Mouse (Mus musculus) cerebellum, postnatal 4 days (tissue): ENCODE data around the gene Borcs7.

Experiments used
- DNase-seq, 2 experiments: peaks; one replicate each; pipeline ENCODE4 v3.0.0; 2022; ENCODE audit warnings: low spot score in 2 of 2, mixed read lengths in 1 of 2

Borcs7 gene

DNA sequence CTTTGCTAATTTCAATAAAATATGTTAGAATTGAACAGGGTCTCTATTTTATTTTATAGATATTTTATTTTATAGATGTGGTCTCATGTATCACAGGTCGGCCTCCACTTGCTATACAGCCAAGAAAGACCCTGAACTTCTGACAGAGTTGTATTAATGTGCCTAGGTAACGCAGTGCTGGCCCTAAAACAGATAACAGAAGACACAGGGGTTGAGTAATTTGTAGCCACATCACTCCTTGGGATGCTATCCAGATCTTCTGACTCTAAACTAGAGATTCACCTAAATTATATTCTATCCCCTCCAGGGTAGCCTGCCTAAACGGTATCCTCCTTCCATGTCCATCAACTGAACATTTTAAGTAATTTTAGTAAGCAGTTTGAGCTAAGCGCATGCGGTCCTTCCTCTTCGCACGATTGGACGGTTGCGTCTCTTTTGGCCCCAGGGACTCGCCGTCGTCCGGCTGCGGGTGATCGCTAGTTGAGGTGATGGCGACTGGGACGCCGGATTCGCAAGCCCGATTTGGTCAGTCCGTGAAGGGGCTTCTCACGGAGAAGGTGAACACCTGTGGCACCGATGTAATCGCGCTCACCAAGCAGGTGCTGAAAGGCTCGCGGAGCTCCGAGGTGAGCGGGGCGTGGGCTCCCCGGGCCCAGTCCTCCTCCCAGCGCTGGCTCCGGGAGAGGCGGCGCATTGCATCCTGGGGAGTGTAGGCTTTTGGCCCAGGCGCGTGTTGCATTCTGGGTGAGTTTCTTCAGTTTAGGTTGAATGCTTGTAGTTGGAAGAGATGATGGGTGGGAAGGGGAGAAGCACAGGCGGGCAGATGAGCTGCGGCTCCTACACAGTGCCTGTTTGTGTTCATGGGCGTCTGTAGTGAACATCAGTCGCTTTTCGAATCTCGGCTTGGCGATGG, at the start of gene Borcs7:
TSS of gene Borcs7 (plus strand) at position 447 of the 913 bp plus-strand sequence.
- DNase-seq: peak; percentile 66 to 79

DNA sequence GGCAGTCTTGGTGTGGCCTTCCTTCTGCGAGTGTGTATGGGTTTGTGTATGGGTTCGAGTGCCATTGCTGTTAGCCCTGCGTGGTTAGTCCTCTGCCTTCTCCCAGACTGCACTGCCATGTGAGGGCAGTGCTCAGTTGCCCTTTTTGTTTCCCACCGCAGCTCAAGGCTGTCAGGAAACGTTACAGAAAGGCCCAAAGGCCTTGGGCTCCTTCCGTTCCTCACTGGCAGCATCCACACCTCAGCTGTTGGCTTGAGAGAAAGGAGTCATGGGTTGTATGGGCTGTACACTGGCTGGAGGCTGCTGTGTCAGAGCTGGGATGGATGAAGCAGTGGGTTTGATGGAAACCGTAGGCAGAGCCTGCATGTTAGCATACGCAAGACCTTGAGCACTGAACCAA, 48.9 kb upstream of the Borcs7 start:
- no peak for DNase-seq

DNA sequence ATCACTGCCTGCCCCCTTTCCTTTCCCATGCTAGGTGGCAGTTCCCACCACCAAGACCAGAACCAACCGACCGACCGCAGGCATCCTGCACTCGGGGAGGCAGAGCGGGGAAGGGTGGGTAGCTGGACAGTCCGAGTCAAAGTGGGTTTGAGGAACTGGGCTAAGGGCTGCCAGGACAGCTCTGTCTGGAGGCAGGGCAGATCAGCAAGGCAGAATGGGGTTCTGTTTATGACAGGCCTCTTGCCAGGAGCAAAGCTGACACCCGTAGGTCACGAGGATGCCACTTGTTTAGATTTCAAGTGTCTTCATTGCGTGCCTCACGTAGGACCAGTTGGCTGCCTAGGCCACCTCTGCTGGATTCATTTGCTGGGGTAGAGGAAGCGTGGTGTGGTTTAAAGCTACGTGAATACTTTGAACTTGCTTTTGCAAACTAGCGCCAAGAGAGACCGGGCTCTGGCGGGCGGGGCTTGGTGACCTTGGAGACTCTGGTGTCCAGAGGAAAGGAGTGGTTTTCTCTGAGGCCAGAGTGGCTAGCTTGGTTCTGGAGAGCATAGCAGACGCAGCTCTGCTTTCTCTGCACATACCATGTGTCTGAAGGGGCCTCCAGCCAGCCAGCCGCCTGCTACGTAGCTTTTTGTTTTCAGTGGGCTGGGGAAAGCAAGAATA, 48.2 kb upstream of the Borcs7 start:
- peak in 1 of 2 experiments; percentile 21 for DNase-seq

DNA sequence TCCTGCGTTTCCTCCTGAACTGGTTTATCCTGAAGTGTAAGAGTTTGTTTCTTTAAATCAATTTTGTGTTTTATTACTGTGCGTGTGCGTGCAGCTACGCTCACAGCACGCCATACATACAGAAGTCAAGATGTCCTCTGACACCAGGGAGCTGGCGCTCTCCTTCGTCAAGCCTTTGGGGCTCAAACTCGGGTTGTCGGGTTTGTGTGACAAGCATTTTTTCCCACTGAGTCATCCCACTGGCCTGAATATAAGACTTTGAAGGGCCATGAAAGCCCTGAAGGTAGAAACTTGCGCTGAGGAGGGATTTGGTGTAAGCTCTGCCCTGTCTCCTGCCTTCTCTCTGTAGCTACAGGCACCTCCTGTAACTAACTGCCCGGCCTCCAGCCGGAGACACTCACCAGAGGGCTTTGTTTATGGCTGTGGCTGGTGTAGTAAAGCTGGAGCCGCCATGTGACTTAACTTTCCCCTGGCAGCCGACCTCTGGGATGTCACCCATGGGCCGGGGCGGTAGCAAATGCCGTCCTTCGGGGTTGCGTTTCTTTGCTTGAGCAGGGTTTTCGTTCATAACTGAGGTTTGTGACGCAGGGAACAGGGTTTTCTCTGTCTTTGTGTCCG, 47.5 kb upstream of the Borcs7 start:
- no peak for DNase-seq

DNA sequence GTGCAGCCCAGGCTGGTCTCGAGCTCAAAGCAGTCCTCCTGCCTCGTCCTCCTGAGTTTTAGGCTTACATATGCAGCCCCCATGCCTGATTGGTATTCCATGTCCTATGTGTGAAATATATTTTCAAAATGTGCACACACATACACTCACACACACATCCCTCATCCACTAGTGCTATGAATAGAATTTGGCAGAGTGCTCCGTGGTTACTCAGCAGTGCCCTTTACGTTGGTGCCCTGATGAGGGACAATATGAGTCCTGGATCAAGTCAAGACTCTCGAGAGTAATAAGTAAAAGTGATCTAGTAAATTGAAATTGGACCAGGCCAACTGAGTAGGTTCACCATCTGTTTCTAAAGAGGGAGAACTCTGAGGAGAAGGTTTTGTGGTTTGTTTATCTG, 46.5 kb upstream of the Borcs7 start:
- DNase-seq: no peak

DNA sequence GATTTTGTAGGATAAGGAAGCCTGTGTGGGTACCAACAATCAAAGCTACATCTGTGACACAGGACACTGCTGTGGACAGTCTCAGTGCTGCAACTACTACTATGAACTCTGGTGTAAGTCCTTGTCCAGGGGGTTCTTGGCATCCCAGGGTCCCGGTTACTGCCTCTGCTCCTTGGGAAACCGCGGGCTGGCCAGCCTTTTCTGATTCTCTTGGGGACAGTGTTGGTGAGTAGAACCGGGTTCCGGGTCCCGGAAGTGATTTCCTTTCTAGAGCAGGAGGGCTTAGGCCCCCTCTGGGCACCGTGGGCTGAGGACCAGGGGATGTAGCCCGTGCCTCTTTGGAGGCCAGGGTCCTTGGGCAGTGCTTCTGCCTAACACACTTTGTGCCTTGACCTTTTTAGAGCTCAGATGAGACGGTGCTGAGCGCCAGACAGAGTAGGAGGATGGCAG, 45.3 kb upstream of the Borcs7 start:
- no peak for DNase-seq

DNA sequence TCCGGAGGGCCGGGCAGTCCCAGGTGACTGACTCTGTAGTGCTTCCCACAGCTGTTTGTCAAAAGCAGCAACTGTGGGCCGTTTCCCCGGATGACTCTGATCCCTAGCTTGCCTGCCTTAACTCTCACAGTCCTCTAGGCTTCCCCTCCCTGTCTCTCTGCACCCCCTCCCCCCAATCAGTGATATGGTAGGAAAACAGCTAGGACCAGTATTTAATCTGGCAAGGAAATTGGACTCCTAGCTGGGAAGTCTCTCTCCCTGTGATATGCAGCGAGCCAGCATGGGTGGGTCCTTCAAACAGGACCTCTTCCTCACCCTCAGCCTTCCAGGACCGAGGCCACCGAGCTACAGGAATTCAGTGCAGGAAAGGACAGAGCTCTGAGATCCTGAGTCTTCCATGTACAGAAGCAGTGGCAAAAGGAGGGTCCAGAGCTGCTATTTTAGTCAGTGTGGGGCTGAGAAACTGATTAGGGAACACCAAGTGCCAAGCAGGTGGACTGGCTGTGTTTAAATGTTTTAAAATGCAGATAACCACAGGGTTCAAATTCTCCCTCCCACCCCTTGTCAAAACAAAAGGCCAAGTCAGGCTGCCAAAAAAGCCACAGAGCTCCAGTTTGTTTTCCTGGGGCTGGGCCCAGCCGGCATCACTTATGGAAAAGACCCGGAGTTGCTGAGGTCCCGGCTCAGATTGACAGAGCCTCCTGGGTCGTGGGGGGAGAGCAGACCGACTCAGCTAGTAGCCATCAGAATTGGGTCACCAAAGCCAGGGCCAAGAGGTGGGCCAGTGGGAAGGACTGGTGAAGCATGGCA, 44.7 kb upstream of the Borcs7 start:
- peak in 1 of 2 experiments; percentile 24 for DNase-seq

DNA sequence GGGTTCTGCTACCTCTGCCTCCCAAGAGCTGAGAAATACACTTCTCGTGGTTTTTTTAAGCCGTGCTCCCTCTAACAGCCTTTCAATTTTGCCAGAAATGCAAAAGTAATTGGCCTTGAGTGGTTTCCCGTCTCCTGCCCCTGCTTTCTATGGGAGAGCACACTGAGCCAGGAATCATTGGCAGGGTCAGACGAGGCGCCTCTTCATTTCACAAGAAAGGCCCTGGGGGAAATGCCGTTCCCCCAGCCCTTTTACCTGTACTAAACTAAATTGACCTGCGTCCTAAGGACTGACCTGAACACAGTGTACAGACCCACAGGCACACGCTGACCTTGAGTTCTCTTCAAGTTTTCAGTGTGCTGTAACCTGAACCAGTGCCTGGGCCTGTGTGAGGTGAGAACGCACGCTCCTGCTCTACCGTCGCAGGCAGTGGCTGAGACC, 43.6 kb upstream of the Borcs7 start:
- DNase-seq: no peak

DNA sequence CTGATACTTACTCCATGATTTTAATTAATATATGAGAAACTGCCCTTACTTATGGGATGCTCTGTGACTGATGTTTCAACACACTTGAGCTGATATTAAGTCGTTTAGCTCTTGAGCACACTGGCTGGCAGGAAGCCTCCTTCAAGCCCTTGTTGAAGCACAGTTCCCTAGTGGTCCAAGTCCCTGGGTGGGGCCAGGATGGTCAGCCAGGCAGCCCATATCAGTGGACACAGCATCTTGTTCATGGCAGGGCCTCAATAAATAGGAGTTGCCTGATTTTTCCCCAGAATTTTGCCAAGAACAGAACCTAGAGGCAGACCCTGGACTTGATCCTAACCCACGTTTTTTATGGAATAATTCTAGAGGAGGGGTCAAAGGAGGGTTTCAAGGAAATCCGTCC, 42.5 kb upstream of the Borcs7 start:
- no peak for DNase-seq

DNA sequence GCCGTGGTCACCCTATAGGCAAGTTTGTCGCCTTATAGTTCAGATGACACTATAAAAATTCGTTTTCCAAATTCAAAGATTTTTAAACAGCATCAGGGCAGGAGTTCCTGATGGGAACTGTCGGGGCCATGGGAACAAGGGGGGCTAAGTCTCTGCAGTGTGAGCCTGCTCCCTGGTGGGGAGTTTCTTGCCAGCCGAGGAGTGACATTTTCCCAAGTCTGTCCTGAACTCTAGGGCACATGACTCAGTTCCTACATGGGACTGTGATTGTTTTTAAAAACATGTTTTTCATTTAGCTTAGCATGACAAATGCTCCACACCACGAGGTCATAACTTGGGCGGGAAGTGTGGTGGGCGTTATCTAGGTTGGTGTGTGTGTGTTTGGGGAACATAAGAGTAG, 41.9 kb upstream of the Borcs7 start:
- DNase-seq: no peak

DNA sequence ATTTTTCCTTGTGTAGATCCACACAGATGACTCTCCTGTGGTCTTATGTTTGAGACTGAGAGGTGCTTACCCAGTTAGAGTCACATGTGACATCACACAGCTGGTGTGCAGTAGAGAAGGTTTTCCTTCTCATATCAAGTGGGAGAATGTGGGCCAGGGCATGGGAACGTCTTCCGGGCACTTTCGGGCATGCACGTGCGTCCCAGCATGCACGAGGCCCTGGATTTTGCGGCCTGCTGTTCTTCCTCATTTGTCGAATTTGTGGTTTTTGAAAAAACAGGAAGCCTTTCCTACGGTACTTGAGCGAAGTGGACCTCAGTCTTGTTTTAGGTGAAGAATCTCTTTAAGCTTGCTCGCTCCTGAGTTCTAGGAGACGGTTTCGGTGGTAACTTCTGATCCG, 41.1 kb upstream of the Borcs7 start:
- no peak for DNase-seq

DNA sequence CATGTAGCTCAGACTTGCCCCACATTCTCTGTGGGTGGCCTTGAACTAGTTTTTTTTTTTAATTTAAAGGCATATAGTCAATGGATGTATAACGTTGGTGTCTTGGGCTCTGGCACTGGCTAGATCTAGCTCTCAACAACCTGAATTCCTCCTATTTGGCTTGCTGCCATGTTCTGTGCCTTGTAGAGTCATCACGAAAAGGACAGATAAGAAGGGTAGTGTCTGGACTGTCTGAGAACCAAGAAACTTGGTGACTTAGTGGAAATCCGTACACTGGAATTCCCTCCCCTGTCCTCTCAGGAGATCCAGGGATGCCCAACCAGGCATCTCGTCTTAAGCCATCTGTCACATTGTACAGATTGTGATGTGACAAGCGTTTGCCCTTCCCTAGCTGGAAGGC, 36.5 kb upstream of the Borcs7 start:
- DNase-seq: no peak

DNA sequence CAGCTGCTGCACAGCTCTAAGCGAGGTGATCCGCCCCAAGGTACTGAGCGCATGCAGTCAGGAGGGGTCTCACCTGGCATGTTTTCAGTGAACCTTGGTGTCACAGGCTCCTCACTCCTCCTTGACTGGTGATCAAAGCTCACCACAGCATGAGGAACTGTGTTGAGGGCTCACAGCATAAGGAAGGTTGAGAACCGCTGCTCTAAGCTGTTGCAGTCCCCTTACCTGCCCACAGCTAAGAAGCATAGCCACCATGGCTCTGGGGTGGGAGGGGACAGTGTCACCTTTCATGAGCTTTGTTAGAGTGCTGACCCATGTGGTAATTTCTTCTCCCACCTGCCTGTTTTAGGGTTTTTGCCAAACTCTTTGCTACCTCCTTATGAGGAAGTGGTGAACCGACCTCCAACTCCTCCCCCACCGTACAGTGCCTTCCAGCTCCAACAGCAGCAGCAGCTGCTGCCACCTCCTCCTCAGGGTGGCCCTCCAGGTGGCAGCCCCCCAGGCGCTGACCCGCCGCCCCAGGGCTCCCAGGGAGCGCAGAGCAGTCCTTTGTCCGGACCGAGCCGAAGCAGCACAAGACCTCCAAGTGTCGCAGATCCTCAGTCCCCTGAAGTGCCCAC, 36.0 kb upstream of the Borcs7 start:
- no peak for DNase-seq

DNA sequence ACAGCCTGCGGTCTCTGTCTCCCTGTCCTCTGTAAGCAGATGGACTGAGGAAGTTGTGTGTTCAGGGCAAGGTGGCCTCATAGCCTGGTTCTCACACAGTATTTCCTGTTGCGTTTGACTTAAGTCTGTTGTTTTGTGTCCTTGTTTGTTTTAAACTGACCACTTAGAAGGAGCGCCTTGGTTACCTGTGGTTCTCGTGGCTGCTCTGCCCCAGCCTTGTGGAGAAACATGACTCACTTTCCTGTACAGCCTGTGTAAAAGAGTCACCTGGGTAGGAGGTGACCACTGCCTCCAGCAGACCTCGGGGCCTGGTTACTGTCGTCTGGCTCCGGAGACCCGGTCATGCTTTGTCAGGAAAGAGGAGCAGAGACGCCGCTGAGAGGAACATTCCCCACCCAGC, 34.1 kb upstream of the Borcs7 start:
- DNase-seq: no peak

DNA sequence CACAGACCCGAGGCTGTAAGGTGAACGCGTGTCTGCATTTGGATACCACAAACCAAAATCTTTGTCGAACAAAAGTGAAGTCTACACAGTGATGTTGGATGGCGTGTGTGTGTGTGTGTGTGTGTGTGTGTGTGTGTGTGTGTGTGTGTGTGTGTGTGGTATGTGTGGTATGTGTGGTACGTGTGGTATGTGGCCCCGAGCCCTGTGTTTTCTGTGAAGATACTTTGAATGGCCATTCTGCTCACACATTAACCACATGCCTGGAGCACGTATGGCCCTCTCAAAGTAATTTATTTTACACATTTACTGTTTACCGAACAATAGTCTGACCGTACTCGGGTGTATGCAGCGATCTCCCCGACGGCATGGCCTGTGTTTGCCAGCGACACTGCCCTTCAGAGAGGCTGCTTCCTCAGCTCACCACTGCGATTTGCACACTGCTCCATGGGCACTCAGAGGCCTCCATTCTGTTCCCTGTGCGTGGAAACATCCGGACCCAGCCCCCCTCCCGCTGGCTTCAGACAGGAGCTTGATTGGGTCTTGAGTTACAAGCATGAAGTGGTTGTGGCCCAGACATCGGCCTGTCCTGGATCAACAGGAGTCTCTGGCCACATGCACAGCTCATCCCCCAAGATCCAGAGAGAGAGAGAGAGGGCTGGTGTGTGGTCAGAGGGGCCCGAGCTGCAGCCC, 33.4 kb upstream of the Borcs7 start:
- no peak for DNase-seq

DNA sequence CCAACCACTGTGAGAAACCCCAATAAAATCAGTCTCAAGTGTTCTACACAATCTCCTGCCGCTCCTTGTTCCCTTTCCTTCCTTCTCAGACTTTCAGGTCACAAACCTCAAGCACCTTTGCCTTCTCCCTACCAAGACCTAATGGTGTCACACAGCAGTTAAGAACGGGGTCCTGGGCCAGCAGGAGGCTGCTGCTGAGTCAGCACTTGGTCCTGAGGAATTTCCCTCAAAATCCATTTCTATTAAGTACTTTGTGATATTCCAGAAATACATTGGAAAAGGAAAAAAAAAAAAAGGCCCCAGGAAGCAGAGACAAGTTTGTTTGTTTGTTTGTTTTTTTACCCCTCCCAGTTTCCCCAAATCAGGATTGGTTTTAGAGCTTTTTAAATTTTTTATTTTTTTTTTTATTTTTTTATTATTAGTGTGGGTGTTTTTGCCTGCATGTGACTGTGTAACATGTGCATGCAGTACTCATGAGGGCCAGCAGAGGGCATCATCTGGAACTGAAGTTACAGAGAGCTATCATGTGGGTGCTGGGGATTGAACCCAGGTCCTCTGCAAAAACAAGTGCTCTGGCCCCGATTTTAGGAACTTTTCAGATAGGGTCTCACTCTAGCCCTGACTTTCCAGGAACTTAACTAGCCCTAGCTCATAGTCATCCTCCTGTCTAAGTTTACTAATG, 32.2 kb upstream of the Borcs7 start:
- peak in 1 of 2 experiments; percentile 24 for DNase-seq

DNA sequence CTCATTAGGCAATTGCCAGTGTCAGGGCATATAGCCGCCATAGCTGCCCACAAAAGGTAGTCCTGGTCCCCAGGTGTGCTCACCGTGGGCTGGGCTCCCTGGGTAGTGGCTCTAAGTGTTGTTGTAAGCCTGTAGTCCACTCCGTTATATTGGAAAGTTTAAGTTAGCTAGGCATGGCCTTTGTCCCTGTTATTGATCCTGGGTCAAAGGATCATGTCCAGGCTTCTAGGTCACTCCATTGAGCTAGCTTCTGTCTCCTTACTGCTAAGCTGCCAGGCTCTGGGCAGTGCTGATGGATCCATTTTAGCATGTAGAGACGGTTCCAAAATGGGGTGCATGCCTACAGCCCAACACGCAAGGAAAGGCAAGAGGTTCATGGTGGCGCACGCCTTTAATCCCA, 31.4 kb upstream of the Borcs7 start:
- DNase-seq: no peak

DNA sequence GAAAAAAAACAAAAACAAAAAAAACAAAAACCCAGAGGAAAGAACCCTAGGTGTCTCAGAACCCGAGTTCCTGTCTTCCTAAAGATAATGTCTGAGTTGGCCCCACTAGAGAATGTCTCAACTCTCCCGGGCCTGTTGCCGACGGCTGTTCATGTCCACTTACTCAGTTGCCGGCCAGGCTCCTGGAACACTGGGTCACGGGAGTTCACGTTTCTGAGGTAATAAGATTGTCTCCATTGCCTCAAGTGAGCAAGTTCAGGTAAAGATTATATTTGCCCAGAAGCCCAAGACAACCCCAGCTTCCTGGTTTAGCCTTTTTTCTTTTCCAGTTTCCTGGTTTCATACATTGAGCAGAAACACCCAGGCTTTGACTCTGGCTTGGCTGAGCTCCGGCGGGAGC, 30.9 kb upstream of the Borcs7 start:
- DNase-seq: no peak

DNA sequence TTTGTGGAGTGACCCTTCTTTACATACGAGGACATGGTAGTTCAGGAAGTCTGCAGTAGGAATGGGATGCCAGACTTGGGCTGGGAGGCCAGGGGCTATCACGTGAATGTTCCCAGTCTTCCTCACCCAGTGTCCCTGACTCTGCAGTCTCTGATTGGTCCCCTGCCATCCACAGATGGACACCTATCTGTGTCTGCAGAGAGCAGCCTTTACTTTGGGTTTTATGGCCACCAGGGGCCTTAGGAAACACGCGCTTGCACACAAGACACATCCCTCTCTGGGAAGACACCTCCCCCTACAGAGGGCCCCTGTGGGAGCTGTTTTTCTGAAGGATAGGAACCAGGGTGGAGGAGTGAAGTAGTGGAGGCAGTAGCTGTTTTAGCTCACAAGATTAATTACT, 28.2 kb upstream of the Borcs7 start:
- DNase-seq: no peak

DNA sequence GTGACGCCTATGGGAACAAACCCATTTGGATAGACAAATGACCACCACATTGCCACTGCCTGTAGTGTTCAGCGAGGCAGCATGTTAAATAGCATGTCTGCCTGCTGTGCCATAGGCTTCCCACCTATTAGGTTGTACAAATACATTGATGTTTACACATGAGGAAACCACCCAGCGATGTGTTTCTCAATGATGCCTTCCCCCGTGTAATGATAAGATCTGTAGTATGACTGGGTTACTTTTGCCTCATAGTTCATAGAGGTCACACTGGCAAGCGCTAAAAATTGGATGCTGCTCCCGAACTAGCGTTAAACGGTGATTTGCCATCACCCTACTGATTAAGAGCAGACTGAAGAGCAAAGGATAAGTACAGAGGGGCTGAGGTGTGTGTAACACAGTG, 27.5 kb upstream of the Borcs7 start:
- no peak for DNase-seq
